Mouse (Mus musculus) splenic B cell, adult 2 months (primary cell): Measurements from ENCODE around the gene Unc5b.

Experiments
- DNase-seq: peaks from one replicate; pipeline ENCODE4 v3.0.0-alpha.2; 2011; ENCODE audit warnings: low read depth, low spot score
- H3K27me3 ChIP-seq: 2 replicates; pipeline ENCODE4 v1.6.1; 2012; ENCODE audit warnings: mild to moderate bottlenecking, low read length, moderate library complexity, mixed read lengths; ENCODE audit not compliant: control insufficient read depth, poor library complexity, insufficient read depth, severe bottlenecking
- H3K36me3 ChIP-seq: 2 replicates; pipeline ENCODE4 v1.6.1; 2012; ENCODE audit warnings: mild to moderate bottlenecking, low read length, moderate library complexity, mixed read lengths; ENCODE audit not compliant: control insufficient read depth, poor library complexity, insufficient read depth, severe bottlenecking

Gene Unc5b

GRCm38 (mm10) chr10:60741435-60741834 is 89.9 kb downstream of the Unc5b start:
- Histone ChIP-seq H3K27me3 (no peaks in the 10 kb centered on the region), H3K36me3 (no peaks in the 10 kb centered on the region)
- DNase-seq, result peak; percentile 73

DNA sequence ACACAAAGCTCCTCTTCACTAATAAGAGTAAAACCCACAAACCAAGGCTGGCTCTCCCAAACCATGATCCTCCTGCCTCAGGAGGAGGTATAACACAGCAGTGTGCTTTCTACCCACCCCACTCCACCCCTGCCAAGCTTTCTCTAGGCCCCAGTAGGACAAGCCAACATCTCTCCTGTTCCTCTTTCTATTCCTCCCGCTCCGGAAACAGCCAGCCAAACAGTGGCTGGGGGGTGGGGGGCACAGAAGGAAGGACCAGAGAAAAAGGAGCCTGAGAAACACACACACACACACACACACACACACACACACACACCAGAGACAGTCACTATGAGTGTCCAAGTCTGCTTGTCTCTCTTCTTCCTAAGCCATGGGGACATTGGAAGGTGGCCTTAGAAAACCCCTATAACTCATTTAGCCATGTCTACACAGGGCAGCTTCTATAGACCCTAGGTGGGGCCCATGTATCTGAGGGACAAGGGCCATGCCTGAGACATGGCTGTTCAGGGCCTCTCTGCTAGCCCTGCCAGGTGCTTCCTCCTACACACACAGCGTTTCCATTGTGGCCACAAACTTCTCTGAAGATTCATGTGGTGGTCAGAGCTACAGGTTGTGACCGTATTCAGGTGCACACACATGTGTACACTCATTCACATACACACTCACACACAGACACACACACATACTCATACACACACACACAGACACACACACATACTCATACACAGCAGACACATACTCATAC is 91.6 kb downstream of the Unc5b start:
- Histone ChIP-seq H3K27me3 (no peaks in the 10 kb centered on the region), H3K36me3 (no peaks in the 10 kb centered on the region)
- DNase-seq, result peak; percentile 55

DNA sequence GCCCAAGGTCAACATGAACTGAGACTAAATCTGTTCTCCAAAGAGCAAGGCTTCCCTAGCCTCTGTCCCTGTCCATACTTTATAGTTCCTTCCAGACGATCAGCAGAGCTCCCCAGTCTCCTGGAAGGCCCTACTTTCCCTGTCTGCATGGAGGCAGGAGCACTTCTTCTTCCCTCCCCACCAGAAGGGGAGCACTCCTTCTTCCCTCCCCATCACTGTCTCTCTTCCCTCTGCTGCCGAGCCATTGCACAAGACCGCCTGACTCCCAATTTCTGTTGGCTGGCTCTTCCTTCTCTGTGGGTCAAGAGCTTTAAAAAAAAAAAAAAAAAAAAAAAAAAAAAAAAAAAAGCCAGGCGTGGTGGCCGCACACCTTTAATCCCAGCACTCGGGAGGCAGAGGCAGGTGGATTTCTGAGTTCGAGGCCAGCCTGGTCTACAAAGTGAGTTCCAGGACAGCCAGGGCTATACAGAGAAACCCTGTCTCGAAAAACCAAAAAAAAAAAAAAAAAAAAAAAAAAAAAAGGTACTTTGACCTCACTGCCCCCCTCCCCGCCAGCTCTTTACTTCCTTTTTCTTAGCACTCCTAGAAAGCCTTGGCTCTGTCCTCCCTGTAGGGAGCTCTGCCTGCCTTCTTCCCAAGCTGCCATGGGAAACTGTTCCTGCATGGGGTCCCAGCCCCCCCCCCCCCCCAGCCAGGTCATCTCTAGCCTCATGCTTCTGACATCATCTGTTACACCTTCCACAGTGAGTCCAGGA is 93.3 kb downstream of the Unc5b start:
- DNase-seq, result peak; percentile 46
- no peaks in the 10 kb centered on the region for H3K36me3 ChIP-seq
- H3K27me3 ChIP-seq, result no peaks in the 10 kb centered on the region

DNA sequence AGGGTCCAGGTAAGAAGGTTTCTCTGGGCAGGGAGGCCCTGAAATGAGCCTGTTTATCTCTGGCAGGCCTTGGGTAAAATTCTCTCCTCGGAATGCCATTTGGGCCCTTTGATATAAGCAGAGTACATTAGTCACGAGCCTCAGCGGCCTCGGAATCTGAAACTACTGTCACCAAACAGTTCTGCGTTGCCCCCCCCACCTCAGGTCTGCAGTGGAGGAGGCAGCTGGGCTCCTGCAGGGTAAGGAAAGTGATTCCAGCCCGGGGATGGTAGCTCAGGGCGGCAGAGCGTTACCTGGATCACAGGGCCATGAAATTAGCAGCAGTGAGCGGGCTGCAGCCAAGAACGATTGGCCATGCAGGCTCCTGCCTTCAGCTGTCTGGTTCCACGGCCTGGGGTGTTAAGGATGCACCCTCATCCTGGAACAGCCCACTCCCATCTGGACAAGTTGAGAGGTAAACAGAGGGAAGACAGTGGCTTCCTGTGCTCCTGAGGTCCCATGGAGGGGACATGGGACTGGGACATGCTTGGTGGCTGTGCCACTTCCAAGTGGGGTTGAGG is 94.1 kb downstream of the Unc5b start:
- Histone ChIP-seq H3K36me3 (no peaks in the 10 kb centered on the region; the same call in 1 of the 2 replicates), H3K27me3 (no peaks in the 10 kb centered on the region)
- DNase-seq, result no peak

DNA sequence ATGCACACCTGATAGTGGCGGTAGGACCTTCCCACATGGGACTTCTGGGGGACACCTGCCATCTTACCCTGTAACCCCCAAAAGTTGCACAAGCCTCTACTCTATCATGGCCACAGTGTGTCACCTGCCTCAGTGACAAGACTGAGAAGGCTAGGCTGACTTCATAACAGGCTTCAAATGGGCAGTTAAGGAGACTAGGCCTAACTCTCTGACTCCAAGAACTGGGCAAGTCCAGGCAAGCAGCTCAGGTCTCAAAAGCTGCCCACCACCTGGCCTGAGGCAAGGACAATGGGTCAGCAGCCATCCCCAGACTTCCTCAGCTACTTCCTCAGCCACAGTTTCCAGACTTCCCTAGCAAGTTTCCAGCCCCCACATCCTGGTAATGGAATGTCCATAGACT is 95.6 kb downstream of the Unc5b start:
- H3K27me3 ChIP-seq, result no peaks in the 10 kb centered on the region
- no peaks in the 10 kb centered on the region; the same call in 1 of the 2 replicates for H3K36me3 ChIP-seq
- no peak for DNase-seq

- DNase-seq, result no peak
- Histone ChIP-seq H3K36me3 (no peaks in the 10 kb centered on the region; the same call in none of the 2 replicates), H3K27me3 (no peaks in the 10 kb centered on the region)
These were observed 97.9 kb downstream of the Unc5b start for GRCm38 (mm10) chr10:60733471-60733870.

DNA sequence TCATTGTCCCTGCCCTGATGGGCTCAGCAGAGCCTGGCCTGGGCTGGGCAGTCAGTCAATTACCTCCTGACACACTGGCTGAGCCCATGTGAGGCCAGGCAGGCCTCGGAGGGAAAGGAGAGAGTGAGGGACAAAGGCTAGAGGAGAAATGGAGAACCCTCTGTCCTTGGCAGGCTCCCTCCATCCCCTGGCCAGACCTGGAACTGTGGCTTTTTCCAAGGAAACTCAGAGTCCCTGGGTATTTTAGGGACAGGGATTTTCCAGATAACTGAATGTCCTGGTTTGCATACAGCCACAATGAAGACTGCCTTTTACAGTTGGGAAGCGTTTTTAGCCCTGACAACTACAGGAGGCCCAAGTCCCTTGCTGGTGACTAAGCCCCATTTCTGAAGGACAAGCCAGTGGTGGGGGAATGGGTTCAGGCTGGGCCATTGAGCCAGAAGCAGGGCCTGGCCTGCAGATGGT is 99.0 kb downstream of the Unc5b start:
- H3K36me3 ChIP-seq, result no peaks in the 10 kb centered on the region; the same call in none of the 2 replicates
- no peak for DNase-seq
- no peaks in the 10 kb centered on the region for H3K27me3 ChIP-seq

- no peaks in the 10 kb centered on the region for H3K27me3 ChIP-seq
- DNase-seq, result no peak
- H3K36me3 ChIP-seq, result no peaks in the 10 kb centered on the region; the same call in none of the 2 replicates
These were observed 99.6 kb downstream of the Unc5b start for GRCm38 (mm10) chr10:60731742-60732141.

DNA sequence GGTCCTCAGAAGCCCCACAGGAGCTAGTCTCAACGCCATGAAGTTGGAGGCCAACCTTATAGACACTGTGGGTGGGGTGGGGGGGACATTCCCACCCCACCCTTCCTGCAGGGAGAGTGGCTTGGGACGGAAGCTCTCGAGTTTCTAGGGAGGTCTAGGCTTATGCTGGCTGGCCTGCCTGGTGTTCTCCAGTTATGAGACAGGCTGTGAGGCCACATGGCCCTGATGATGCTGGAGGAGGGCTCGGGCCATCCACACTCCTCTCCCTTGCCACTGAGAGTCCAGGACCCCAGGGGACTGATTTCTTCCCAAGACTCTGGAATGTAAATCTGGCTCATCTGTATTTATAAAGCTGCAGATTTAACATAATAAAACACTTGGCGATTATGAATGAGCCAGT is 104.1 kb downstream of the Unc5b start:
- Histone ChIP-seq H3K27me3 (no peaks in the 10 kb centered on the region), H3K36me3 (no peaks in the 10 kb centered on the region; the same call in none of the 2 replicates)
- DNase-seq, result no peak

DNA sequence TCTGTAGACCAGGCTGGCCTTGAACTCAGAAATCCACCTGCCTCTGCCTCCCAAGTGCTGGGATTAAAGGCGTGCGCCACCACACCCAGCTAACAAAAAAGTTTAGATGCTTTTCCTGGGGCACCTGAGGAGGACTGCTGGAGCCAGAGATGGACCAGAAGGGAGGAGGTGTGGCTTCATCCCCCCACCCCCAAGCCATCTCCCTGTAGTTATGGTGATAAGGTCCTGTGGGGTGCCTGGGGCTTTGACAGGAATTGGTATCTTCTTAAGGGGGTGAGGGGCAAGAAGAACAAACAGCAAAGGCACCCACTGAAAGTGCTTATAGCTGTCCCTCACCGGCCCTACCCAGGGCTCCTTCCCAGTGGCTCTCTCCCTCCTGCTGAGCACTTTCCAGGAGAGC is 104.5 kb downstream of the Unc5b start:
- no peak for DNase-seq
- H3K36me3 ChIP-seq, result no peaks in the 10 kb centered on the region; the same call in none of the 2 replicates

GRCm38 (mm10) chr10:60724496-60724895 is 106.9 kb downstream of the Unc5b start:
- H3K36me3 ChIP-seq, result peaks cover 1% of the 10 kb centered on the region
- DNase-seq, result no peak
- no peaks in the 10 kb centered on the region for H3K27me3 ChIP-seq

More for the DNA sequence above, 104.5 kb downstream of the Unc5b start:
- no peaks in the 10 kb centered on the region for H3K27me3 ChIP-seq

DNA sequence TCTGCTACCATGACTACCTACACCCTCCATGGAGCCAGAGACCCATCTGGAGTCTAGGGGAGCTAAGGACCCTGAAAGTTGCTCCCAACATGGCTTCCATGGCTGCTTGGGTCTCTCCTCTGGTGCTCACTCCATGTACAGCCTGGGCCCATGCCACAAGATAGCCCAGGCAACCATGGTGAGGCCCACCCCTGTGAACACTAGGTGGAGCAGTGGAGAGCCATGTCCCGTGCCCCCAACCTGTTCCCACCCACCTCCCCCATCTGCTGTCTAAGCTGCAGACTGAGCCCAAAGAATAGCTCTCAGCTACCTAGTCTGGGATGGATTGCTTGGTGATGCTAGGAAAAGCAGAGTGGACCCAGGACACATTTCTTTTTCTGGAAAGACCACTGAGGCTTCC is 108.0 kb downstream of the Unc5b start:
- Histone ChIP-seq H3K27me3 (no peaks in the 10 kb centered on the region), H3K36me3 (peaks cover 1% of the 10 kb centered on the region; the same call in 1 of the 2 replicates)
- peak; percentile 52 for DNase-seq

DNA sequence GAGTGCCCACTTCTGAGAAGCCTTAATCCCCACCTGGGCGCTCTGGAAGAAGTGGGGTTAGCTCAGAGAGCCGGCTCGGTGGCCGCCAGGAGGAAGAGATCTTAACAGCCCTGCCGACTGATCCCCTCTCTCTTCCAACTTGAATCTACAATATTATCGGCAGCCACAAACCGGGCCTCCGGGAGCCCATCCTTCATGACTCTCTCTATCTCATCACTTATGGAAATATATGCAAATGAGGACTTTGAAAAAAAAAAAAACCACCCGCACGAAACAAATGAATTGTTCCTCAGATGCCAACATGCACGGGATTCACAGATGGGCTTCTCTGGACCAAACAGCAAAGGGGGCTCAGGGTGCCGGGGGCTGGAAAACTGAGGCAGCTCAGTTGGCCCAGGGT is 109.7 kb downstream of the Unc5b start:
- Histone ChIP-seq H3K36me3 (peaks cover 1% of the 10 kb centered on the region), H3K27me3 (no peaks in the 10 kb centered on the region)
- no peak for DNase-seq

DNA sequence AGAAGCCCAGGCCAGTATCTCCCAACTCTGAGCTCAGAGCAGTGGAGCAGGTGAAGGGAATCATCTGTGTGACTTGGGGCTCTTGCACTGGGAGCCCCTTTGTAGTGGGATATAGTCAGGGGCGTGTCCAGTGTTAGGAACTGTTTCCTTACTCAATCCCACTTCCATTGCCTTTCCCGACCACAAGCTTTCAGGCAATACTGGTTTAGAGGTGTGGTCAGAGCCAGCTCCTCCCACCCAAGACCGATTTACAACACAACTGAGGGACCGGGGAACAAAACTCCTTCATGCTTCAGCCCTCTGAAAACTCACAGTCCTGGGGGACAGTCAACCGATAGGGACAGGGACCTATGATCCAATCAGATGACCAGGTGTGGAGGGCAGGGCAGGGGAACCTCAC is 110.9 kb downstream of the Unc5b start:
- DNase-seq, result no peak
- Histone ChIP-seq H3K36me3 (peaks cover 4% of the 10 kb centered on the region), H3K27me3 (no peaks in the 10 kb centered on the region)

GRCm38 (mm10) chr10:60718491-60718890 is 112.9 kb downstream of the Unc5b start:
- no peaks in the 10 kb centered on the region for H3K27me3 ChIP-seq
- H3K36me3 ChIP-seq, result peaks cover 6% of the 10 kb centered on the region
- no peak for DNase-seq
